In the genomic region with DNA sequence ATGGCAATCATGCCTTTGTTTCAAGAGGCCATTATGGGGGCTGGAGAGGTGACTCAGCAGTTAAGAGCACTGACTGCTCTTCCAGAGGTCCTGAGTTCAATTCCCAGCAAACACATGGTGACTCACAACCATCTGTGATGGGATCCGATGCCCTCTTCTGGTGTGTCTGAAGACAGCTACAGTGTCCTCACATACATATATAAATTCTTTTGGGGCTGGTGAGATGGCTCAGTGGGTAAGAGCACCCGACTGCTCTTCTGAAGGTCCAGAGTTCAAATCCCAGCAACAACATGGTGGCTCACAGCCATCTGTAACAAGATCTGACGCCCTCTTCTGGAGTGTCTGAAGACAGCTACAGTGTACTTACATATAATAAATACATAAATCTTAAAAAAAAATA, we compare ENCODE assay signal across 8 mouse cellular contexts. TPM values are rescaled to one million over a fixed set of nuclear protein-coding genes. Genes with fewer than 3 reads are reported as not detected.
"Had no signal": no experiment of that assay in that cellular context is flagged by ENCODE, and none has a peak within 500 bp of the region (broad histone marks: within the 10 kb centered on the region; RNA-seq: fewer than 3 reads in every experiment).

No protein-coding gene starts in this region.

RNA-seq across cellular contexts. Expression of a gene that starts 45.1 kb away (rescaled TPM):
- total RNA-seq: common myeloid progenitor, adult 5-6 weeks; gastrocnemius, adult 8-10 months; gastrocnemius, postnatal 25 days; gastrocnemius, postnatal 36 days; granulocyte monocyte progenitor cell, adult 5-6 weeks; heart, adult 18-20 months; heart, adult 8-10 months had no signal
- polyA plus RNA-seq: erythroblast, embryonic 14.5 days had no signal
